Mouse (Mus musculus) olfactory bulb, adult 2 months (tissue): ENCODE results near the gene Rbm14. TPM values are rescaled to one million over a fixed set of nuclear protein-coding genes. Genes with fewer than 3 reads are reported as not detected.

Source experiments
- H3K27ac ChIP-seq: fragments of 200-500 bp; 2 replicates; pipeline ENCODE4 v1.5.1; 2012; ENCODE audit warnings: low read depth, low read length; ENCODE audit not compliant: insufficient read depth
- H3K4me1 ChIP-seq: fragments of 200-500 bp; 2 replicates; pipeline ENCODE4 v1.6.1; 2012; ENCODE audit warnings: low read length; ENCODE audit not compliant: control insufficient read depth, insufficient read depth
- H3K4me3 ChIP-seq: fragments of 200-500 bp; 2 replicates; pipeline ENCODE4 v1.5.1; 2012; ENCODE audit warnings: mild to moderate bottlenecking, low read depth, low read length, moderate library complexity; ENCODE audit not compliant: insufficient read depth
- CTCF ChIP-seq: fragments of 200-500 bp; IDR thresholded peaks from 2 replicates; pipeline ENCODE4 v1.5.1; 2012; ENCODE audit warnings: low read depth, mild to moderate bottlenecking, low read length, moderate library complexity; ENCODE audit not compliant: insufficient read depth
- POLR2A ChIP-seq: fragments of 200-500 bp; IDR thresholded peaks from 2 replicates; pipeline ENCODE4 v1.6.1; 2012; ENCODE audit warnings: mild to moderate bottlenecking, low read depth, low read length, moderate library complexity; ENCODE audit not compliant: insufficient read depth
- WGBS: fragments of 180-500 bp; shearing (Covaris S2); methylation state at CpG from one replicate; pipeline ENCODE4 v1.1.7; 2018; 5-methylcytosine and 5-hydroxymethylcytosine counted together
- polyA plus RNA-seq: library from polyadenylated mRNA; stranded (reverse); fragments of >200 nt; gene quantifications from 2 replicates; pipeline ENCODE4 v1.2.4, GENCODE M21; 2012; ENCODE audit warnings: low replicate concordance; ENCODE audit not compliant: missing spikeins, insufficient read depth, insufficient read length

Rbm14 gene
- polyA plus RNA-seq, 1 experiment = not detected

GRCm38 (mm10) chr19:4845846-4846245 lies 34.4 kb upstream of the Rbm14 start:
- Histone ChIP-seq H3K4me3 (no peak overlapping the region), H3K27ac (no peak overlapping the region), H3K4me1 (no peaks in the 10 kb centered on the region)
- 84% methylated on average over 2 of the region's 2 CpGs for WGBS
- TF ChIP-seq POLR2A = no peak

- H3K27ac ChIP-seq = no peak overlapping the region
Observed at GRCm38 (mm10) chr19:4842611-4843010, 31.2 kb upstream of the Rbm14 start.

GRCm38 (mm10) chr19:4840848-4841247 lies 29.4 kb upstream of the Rbm14 start:
- TF ChIP-seq POLR2A (no peak), CTCF (no peak)
- H3K27ac ChIP-seq = no peak overlapping the region
- 83% methylated on average over 9 of the region's 9 CpGs for WGBS
- peaks cover 6% of the 10 kb centered on the region; the same call in 1 of the 2 replicates for H3K4me1 ChIP-seq
- H3K4me3 ChIP-seq = no peak overlapping the region

More at GRCm38 (mm10) chr19:4842611-4843010, 31.2 kb upstream of the Rbm14 start:
- Histone ChIP-seq H3K4me1 (peaks cover 6% of the 10 kb centered on the region; the same call in 1 of the 2 replicates), H3K4me3 (no peak overlapping the region)
- TF ChIP-seq POLR2A (no peak), CTCF (no peak)
- WGBS = 74% methylated on average over 2 of the region's 2 CpGs

GRCm38 (mm10) chr19:4839149-4839548 lies 27.7 kb upstream of the Rbm14 start, which contains the start of the genes Ccs and Ccdc87:
Gene Ccs (minus strand): TSS chr19:4839332.
Gene Ccdc87 (plus strand): TSS chr19:4839366.
- peak within 1 kb of the TSS; percentile 60 for H3K4me3 ChIP-seq
- TF ChIP-seq CTCF (no peak), POLR2A (no peak)
- under 1% methylated on average over 25 of the region's 25 CpGs for WGBS
- peaks cover 6% of the 10 kb centered on the region; the same call in 1 of the 2 replicates for H3K4me1 ChIP-seq
- H3K27ac ChIP-seq = 0 out of 2 replicates have a peak within 1 kb of the TSS, but pooled peaks have one; percentile 8

- H3K27ac ChIP-seq = 0 out of 2 replicates have a peak overlapping the region, but pooled peaks have one; percentile 8
- 18% methylated on average over 10 of the region's 10 CpGs for WGBS
- H3K4me1 ChIP-seq = peaks cover 6% of the 10 kb centered on the region; the same call in 1 of the 2 replicates
- H3K4me3 ChIP-seq = peak overlapping the region; percentile 60
- TF ChIP-seq POLR2A (no peak), CTCF (no peak)
Observed at GRCm38 (mm10) chr19:4838526-4839140, 27.2 kb upstream of the Rbm14 start.

- peaks cover 6% of the 10 kb centered on the region for H3K4me1 ChIP-seq
- H3K4me3 ChIP-seq = no peak overlapping the region
- TF ChIP-seq POLR2A (no peak), CTCF (no peak)
- 95% methylated on average over 6 of the region's 6 CpGs for WGBS
- H3K27ac ChIP-seq = no peak overlapping the region
Observed at GRCm38 (mm10) chr19:4837049-4837448, 25.6 kb upstream of the Rbm14 start.

GRCm38 (mm10) chr19:4836096-4836495 lies 24.7 kb upstream of the Rbm14 start:
- Histone ChIP-seq H3K4me1 (peaks cover 6% of the 10 kb centered on the region), H3K27ac (no peak overlapping the region), H3K4me3 (no peak overlapping the region)
- TF ChIP-seq POLR2A (no peak), CTCF (no peak)
- WGBS = 74% methylated on average over 2 of the region's 2 CpGs

- H3K4me1 ChIP-seq = no peaks in the 10 kb centered on the region; the same call in 1 of the 2 replicates
- WGBS = 89% methylated on average over 8 of the region's 8 CpGs
- TF ChIP-seq CTCF (no peak), POLR2A (no peak)
Observed at GRCm38 (mm10) chr19:4833977-4834376, 22.5 kb upstream of the Rbm14 start.

GRCm38 (mm10) chr19:4829156-4829555 lies 17.7 kb upstream of the Rbm14 start:
- TF ChIP-seq POLR2A (no peak), CTCF (no peak)
- 40% methylated on average over 7 of the region's 7 CpGs for WGBS
- no peaks in the 10 kb centered on the region; the same call in 1 of the 2 replicates for H3K4me1 ChIP-seq
- no peak overlapping the region for H3K27ac ChIP-seq
- H3K4me3 ChIP-seq = no peak overlapping the region

More at GRCm38 (mm10) chr19:4833977-4834376, 22.5 kb upstream of the Rbm14 start:
- no peak overlapping the region for H3K27ac ChIP-seq
- no peak overlapping the region for H3K4me3 ChIP-seq
